Mouse (Mus musculus): ENCODE data around the gene Duoxa1.

Duoxa1 gene

DNA sequence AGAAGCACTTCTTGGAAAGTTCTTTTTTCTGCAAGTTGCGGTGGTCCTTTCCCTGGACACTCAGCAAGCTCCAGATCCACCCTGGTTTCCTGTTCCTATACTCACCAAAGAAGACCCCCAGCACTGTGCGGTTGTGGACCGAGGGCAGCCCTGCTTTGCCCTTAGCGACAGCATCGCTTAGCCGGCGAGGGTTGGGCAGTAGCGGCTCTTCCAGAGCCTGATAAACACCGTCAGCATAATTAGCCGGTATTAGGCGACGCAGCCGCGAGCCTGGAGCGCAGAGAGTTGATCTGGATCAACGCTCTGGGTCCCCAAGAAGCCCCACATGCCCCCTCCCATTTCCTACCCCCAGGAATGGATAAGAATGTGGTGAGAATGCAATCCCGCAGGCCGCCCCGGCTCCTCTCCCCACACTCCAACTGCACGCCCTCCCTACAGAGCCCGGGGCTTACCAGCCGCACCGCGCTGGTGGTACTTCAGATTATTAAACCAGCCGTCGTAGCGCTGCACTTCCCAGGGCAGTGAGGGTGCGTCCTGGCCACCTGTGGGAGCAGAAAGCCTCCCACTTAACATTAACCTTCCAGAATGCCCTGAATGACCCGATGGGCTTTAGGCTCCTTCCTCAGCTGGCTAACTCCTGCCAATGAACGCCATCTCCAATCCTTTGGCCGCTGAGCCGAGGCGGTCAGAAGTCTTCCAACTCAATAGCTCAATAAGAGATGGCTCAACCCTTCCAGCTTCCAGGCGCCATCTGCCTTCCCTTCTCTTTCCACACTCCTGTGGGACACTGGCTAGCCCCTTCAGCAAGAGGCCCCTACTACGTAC lies 16.0 kb downstream of the Duoxa1 start:
- DNase-seq (ENCODE audit: low spot score), result no peak

DNA sequence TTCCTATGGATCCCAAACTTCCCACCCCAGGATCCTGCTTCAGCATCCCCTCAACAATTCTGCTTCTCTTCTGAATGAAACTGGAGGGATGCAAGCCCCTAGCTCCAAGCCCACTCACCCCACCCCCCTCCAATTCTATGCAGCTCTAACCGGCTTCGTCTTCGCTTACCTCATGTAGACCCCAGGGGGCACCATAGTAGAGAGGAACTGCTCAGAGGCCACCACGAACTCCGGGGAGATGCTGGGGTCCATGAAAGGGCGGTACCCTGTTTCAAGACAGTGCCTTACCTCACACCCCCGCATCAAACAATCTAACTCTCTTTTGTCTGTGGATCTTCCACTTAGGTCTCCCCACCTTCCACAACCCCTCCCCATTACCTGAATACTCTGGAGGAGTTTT lies 18.6 kb downstream of the Duoxa1 start:
- DNase-seq (ENCODE audit: low spot score), result no peak

DNA sequence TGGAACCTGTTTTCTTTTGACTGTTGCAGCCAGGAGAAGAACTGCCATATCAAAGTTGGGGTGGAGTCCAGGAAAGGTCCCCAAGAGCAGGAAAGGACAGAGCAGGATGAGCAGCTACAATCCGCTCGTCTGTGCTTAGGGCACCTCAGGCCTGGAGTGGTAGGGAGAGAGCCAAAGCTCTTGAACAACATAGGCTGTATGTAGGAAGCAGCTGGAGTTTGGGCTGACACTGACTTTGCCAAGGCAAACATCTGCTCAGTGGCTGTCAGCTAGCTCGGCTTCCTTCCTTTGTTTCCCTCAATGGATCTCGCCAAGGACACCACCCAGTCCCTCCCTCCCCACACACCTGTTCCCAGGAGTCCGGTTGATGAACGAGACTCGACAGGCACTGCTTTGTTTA lies 27.4 kb downstream of the Duoxa1 start:
- no peak for DNase-seq (ENCODE audit: low spot score)

DNA sequence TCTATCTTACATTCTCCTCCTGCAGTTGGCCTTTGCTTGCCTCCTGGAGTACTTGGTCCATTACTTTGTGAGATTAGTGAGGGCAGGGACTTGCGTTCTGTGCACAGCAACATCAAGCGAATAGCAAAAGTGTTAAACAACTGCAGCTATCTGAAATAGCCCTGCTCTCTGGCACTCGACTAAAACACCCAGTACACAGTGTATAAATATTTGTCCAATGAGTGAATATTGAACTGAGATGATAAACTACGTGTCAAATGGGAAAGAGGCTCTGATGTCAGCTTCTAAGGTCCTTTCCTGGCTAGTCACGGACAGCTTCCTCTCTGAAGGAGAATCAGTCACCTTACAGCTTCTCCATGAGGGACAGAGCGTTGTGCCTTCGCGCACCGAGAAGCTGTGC lies 29.4 kb downstream of the Duoxa1 start:
- DNase-seq (ENCODE audit: low spot score), result no peak

DNA sequence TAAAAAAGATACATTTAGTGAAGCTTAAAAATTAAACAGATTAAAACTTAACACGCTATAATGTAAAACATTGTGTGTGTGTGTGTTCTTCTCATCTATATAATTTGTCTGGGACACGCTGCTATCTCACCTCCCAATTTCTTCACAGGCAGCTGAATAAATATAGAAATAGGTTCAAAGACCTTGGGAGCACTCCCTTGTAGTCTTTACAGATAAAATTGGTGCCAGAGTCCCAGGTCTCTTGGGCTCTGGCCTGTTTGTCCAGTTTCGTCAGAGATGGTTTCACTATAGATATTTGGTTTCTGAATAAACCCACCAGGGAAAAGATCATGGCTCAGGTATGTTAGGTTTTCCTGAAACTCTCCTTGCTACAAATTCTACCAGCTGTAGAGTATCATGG lies 34.8 kb downstream of the Duoxa1 start:
- no peak for DNase-seq (ENCODE audit: low spot score)

DNA sequence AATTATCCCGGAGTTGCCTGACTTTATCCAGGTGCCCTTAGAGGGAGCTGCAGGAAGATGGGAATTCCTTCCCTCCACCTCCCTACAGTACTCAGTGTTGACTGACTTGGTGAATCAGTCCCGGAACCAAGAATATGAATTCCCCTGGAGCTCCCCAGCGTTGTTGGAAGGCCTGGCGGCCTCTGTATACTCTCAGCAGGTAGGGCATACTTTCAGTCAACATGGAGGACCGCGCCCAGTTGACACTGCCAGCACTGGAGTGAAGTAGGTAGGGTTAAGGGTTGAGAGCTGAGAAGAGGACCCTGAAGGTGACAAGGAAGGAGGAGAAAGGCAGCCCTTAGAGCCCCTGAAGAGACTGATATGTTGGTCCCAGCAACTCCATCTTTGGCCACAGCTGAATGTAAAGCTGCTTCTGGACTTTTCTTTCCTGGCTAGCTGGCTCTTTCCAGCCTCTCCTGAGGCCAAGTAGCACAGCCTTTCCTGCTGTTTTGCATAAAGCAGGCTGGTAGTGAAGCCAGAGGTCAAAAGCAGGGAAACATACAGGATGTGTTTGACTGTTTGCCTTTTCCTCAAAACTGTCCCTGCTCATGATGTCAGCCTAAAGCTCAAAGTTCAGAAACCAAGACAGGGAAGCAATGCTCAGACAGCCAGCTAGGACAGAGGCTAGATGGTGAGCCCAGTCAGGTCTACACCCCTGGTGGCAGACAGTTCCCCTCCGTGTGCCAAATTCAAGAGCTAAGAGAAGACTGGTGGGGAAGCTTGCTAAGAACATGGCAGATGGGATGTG lies 46.9 kb downstream of the Duoxa1 start:
- DNase-seq (ENCODE audit: low spot score), result no peak

DNA sequence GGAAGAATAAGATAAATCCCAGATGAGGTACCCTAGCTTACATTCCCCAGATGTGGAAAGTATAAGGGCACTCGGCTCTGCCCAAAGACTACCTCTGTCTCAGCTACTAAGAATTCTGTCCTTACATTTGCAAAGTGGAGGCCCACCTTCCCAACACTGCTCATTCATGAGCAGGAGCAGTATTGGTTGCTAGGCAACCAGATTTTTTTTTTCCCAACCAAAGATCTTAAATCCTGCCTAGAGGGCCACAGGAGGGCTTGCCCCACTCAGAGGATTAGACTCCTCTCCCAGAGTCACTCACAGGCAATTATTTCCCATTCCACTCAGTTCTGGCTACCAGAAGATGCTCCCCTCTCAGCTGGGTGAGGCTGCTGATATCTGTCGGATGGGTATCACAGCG lies 48.8 kb downstream of the Duoxa1 start:
- DNase-seq (ENCODE audit: low spot score), result no peak

DNA sequence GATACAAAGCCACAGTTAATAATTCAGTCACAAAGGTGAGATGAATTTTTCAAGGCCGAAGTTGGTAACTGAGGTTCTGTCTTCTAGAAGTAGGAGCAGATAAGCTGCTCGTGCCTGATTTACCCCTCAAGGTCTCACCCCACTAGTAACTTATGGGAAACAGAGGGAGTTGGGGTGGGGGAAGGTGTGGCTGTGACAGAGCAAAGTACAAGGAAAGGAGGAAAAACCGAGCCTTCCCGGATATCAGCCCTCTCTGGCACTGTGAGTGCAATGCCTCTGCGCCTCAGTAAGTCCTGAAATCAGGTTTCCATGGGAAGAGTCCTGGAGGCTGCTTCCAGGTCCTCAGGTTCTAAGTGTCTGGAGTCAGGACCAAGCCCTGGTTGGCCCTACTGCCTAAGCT lies 52.8 kb downstream of the Duoxa1 start:
- no peak for DNase-seq (ENCODE audit: low spot score)

DNA sequence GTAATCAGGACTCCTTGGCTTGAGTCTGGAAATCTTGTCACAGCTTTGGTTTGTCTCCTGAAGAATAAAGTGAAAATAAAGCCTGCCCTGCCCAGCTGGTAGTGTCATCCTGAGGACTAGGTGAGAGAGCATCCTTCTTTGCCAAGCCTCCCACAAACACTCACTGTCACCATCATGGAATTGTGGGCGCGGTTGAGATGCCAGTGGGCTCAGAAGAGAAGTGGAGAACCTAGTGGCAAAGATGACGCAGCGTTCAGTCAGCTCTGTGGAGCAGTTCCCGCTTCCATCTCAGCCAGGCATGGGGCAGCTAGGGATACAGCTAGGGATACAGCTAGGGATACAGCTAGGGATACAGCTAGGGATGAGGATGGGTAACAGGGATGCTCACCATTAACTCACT lies 57.5 kb downstream of the Duoxa1 start:
- no peak for DNase-seq (ENCODE audit: low spot score)
